Mouse (Mus musculus): ENCODE measurements around the gene Armc8. TPM values are rescaled to one million over a fixed set of nuclear protein-coding genes. Genes with fewer than 3 reads are reported as not detected.

The Armc8 gene
- polyA plus RNA-seq, 1 experiment, result 10.4 TPM

- no peak overlapping the region for H3K4me2 ChIP-seq (ENCODE audit: low read depth)
- no peak for TF ChIP-seq POLR2AphosphoS2 (IDR thresholded peaks at IDR 0.05; ENCODE audit: insufficient read length, low read depth)
- TF ChIP-seq USF1 (IDR thresholded peaks at IDR 0.05; ENCODE audit: low read depth), result no peak
- no peak for TF ChIP-seq MYOG (IDR thresholded peaks at IDR 0.05; ENCODE audit: control insufficient read depth in 1 of 3, insufficient read depth in 1 of 3, insufficient read length in 2 of 3, low read depth in 2 of 3)
- no peak for TF ChIP-seq TCF3 (IDR thresholded peaks at IDR 0.05; ENCODE audit: insufficient read length, low read depth)
- TF ChIP-seq POLR2A (IDR thresholded peaks at IDR 0.05; ENCODE audit: insufficient read length, low read depth), result no peak
- TF ChIP-seq CEBPB (IDR thresholded peaks at IDR 0.05; ENCODE audit: insufficient read depth, poor library complexity, severe bottlenecking), result no peak
- no peak for TF ChIP-seq SRF (IDR thresholded peaks at IDR 0.05; ENCODE audit: control insufficient read depth, insufficient read length, low read depth)
- TF ChIP-seq REST (IDR thresholded peaks at IDR 0.05; ENCODE audit: insufficient read depth, insufficient read length), result no peak
- TF ChIP-seq TCF12 (IDR thresholded peaks at IDR 0.05; ENCODE audit: insufficient read depth, poor library complexity, severe bottlenecking), result no peak
- no peak for TF ChIP-seq MYOD1 (IDR thresholded peaks at IDR 0.05; ENCODE audit: control insufficient read depth in 1 of 3, insufficient read length in 2 of 3, low read depth in 2 of 3)
- no peak for TF ChIP-seq E2F4 (IDR thresholded peaks at IDR 0.05; ENCODE audit: insufficient read depth)
- no peak for TF ChIP-seq MAX (IDR thresholded peaks at IDR 0.05; ENCODE audit: low read depth)
- no peak overlapping the region for H3ac ChIP-seq (ENCODE audit: control insufficient read depth, insufficient read length)
- H3K79me2 ChIP-seq (ENCODE audit: control insufficient read depth, insufficient read depth), result no peaks in the 10 kb centered on the region
- H3K27me3 ChIP-seq (ENCODE audit: control insufficient read depth, insufficient read depth, insufficient read length), result peaks cover 5% of the 10 kb centered on the region
- no peaks in the 10 kb centered on the region for H3K36me3 ChIP-seq (ENCODE audit: control insufficient read depth, insufficient read depth)
- H3K4me3 ChIP-seq, result no peak overlapping the region
These were observed 97.4 kb downstream of the Armc8 start for GRCm38 (mm10) chr9:99471334-99471733.

- no peak overlapping the region for H3ac ChIP-seq (ENCODE audit: control insufficient read depth, insufficient read length)
- no peaks in the 10 kb centered on the region for H3K36me3 ChIP-seq (ENCODE audit: control insufficient read depth, insufficient read depth)
- no peaks in the 10 kb centered on the region for H3K79me2 ChIP-seq (ENCODE audit: control insufficient read depth, insufficient read depth)
- no peak overlapping the region for H3K4me2 ChIP-seq (ENCODE audit: low read depth)
- H3K27me3 ChIP-seq (ENCODE audit: control insufficient read depth, insufficient read depth, insufficient read length), result peaks cover 5% of the 10 kb centered on the region
- H3K4me3 ChIP-seq, result no peak overlapping the region
- TF ChIP-seq MAX (IDR thresholded peaks at IDR 0.05; ENCODE audit: low read depth) (no peak), TCF3 (IDR thresholded peaks at IDR 0.05; ENCODE audit: insufficient read length, low read depth) (no peak), TCF12 (IDR thresholded peaks at IDR 0.05; ENCODE audit: insufficient read depth, poor library complexity, severe bottlenecking) (no peak), MYOG (IDR thresholded peaks at IDR 0.05; ENCODE audit: control insufficient read depth in 1 of 3, insufficient read depth in 1 of 3, insufficient read length in 2 of 3, low read depth in 2 of 3) (no peak), POLR2A (IDR thresholded peaks at IDR 0.05; ENCODE audit: insufficient read length, low read depth) (no peak), MYOD1 (IDR thresholded peaks at IDR 0.05; ENCODE audit: control insufficient read depth in 1 of 3, insufficient read length in 2 of 3, low read depth in 2 of 3) (no peak), E2F4 (IDR thresholded peaks at IDR 0.05; ENCODE audit: insufficient read depth) (no peak), REST (IDR thresholded peaks at IDR 0.05; ENCODE audit: insufficient read depth, insufficient read length) (no peak)
These were observed 98.2 kb downstream of the Armc8 start for GRCm38 (mm10) chr9:99470347-99471092.

DNA sequence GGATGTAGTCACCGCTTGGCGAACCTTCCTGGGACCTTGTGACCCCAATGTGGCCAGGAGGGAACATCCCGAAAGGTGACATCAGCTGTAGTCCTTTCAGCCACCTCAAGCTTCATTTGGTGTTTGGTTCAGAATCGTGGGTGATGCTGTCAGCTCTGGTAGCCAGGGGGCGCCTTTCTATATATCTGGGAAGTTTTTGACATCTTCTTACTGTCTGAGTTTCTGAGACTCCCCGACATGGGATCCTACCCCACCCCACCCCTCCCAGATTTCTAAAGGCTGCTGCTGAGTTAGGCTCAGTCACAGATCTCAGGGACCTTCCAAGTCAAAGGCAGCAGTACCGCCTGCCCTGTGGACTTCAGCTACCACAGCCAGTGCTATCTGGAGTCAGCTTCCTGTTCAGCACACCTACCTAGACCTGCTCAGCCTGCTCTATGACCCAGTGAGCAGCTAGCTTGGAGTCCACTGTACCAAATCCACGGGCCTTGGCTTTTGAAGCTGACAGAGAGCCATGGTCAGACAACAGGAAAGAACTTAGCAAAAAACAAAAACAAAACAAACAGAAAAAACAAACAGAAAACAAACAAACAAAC lies 98.9 kb downstream of the Armc8 start:
- no peak for TF ChIP-seq E2F4 (IDR thresholded peaks at IDR 0.05; ENCODE audit: insufficient read depth)
- TF ChIP-seq MYOD1 (IDR thresholded peaks at IDR 0.05; ENCODE audit: control insufficient read depth in 1 of 3, insufficient read length in 2 of 3, low read depth in 2 of 3), result no peak
- no peak for TF ChIP-seq POLR2A (IDR thresholded peaks at IDR 0.05; ENCODE audit: insufficient read length, low read depth)
- no peak for TF ChIP-seq MAX (IDR thresholded peaks at IDR 0.05; ENCODE audit: low read depth)
- no peak for TF ChIP-seq MYOG (IDR thresholded peaks at IDR 0.05; ENCODE audit: control insufficient read depth in 1 of 3, insufficient read depth in 1 of 3, insufficient read length in 2 of 3, low read depth in 2 of 3)

DNA sequence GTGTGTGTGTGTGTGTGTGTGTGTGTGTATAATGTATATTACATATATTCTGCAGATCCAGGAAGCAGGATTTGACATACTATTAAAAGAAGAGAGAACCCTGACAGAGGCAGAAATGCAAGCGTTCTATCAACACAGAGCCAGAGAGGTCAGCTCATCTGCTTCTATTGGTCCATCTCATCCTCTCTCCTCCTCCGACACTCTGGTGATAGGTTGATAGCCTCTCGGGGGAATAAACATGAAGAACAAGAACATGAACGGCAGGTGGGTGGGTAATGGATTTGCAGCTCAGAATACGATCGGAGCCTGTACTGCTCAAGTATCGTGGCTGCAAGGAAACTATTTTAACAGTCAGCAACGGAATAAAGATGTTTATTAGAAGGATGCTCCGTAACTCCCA lies 100.1 kb downstream of the Armc8 start:
- Histone ChIP-seq H3ac (ENCODE audit: control insufficient read depth, insufficient read length) (no peak overlapping the region), H3K79me2 (ENCODE audit: control insufficient read depth, insufficient read depth) (no peaks in the 10 kb centered on the region), H3K4me2 (ENCODE audit: low read depth) (no peak overlapping the region), H3K27me3 (ENCODE audit: control insufficient read depth, insufficient read depth, insufficient read length) (peaks cover 10% of the 10 kb centered on the region), H3K4me3 (no peak overlapping the region), H3K36me3 (ENCODE audit: control insufficient read depth, insufficient read depth) (no peaks in the 10 kb centered on the region)
- no peak for TF ChIP-seq SRF (IDR thresholded peaks at IDR 0.05; ENCODE audit: control insufficient read depth, insufficient read length, low read depth)
- TF ChIP-seq REST (IDR thresholded peaks at IDR 0.05; ENCODE audit: insufficient read depth, insufficient read length), result no peak
- no peak for TF ChIP-seq POLR2A (IDR thresholded peaks at IDR 0.05; ENCODE audit: insufficient read length, low read depth)
- no peak for TF ChIP-seq POLR2AphosphoS2 (IDR thresholded peaks at IDR 0.05; ENCODE audit: insufficient read length, low read depth)
- no peak for TF ChIP-seq CEBPB (IDR thresholded peaks at IDR 0.05; ENCODE audit: insufficient read depth, poor library complexity, severe bottlenecking)
- no peak for TF ChIP-seq MYOG (IDR thresholded peaks at IDR 0.05; ENCODE audit: control insufficient read depth in 1 of 3, insufficient read depth in 1 of 3, insufficient read length in 2 of 3, low read depth in 2 of 3)
- no peak for TF ChIP-seq MAX (IDR thresholded peaks at IDR 0.05; ENCODE audit: low read depth)
- no peak for TF ChIP-seq TCF12 (IDR thresholded peaks at IDR 0.05; ENCODE audit: insufficient read depth, poor library complexity, severe bottlenecking)
- no peak for TF ChIP-seq MYOD1 (IDR thresholded peaks at IDR 0.05; ENCODE audit: control insufficient read depth in 1 of 3, insufficient read length in 2 of 3, low read depth in 2 of 3)
- no peak for TF ChIP-seq USF1 (IDR thresholded peaks at IDR 0.05; ENCODE audit: low read depth)
- no peak for TF ChIP-seq TCF3 (IDR thresholded peaks at IDR 0.05; ENCODE audit: insufficient read length, low read depth)
- no peak for TF ChIP-seq E2F4 (IDR thresholded peaks at IDR 0.05; ENCODE audit: insufficient read depth)

More for the DNA sequence above, 98.9 kb downstream of the Armc8 start:
- Histone ChIP-seq H3K27me3 (ENCODE audit: control insufficient read depth, insufficient read depth, insufficient read length) (peaks cover 5% of the 10 kb centered on the region), H3K4me3 (no peak overlapping the region), H3K36me3 (ENCODE audit: control insufficient read depth, insufficient read depth) (no peaks in the 10 kb centered on the region), H3ac (ENCODE audit: control insufficient read depth, insufficient read length) (no peak overlapping the region), H3K4me2 (ENCODE audit: low read depth) (no peak overlapping the region), H3K79me2 (ENCODE audit: control insufficient read depth, insufficient read depth) (no peaks in the 10 kb centered on the region)
